In the genomic region with DNA sequence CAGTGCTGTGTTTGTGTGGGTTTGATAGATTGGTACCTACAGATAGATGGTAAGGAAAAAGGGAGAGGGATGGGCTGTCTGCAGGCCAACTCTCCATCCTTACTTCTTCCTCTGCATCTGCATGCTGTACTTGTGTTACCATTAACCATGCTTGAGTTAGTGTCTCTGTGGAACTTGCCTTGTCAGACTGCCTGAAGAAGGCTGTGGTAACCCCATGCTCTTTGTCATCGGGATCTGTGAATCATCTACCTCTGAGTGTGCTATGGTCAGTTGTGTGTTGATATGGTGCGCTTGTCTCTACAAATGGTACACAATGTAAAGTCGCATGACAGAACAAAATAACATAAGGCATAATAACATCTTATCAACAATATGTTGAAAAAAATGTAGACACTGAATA, we compare ENCODE assay signal across 14 mouse cellular contexts.
"Had no signal": no experiment of that assay in that cellular context is flagged by ENCODE, and none has a peak within 500 bp of the region (broad histone marks: within the 10 kb centered on the region; RNA-seq: fewer than 3 reads in every experiment).

No protein-coding gene starts in this region.

- H3K27ac ChIP-seq: intestine, embryonic 15.5 days; limb, embryonic 12.5 days; limb, embryonic 15.5 days; liver, embryonic 14.5 days; macrophage; midbrain, embryonic 12.5 days; midbrain, embryonic 15.5 days; neural tube, embryonic 12.5 days; neural tube, embryonic 15.5 days had no signal

- H3K4me3 ChIP-seq: intestine, embryonic 15.5 days; limb, embryonic 12.5 days; limb, embryonic 15.5 days; midbrain, embryonic 12.5 days; midbrain, embryonic 15.5 days; neural tube, embryonic 12.5 days; neural tube, embryonic 15.5 days had no signal

- H3K4me1 ChIP-seq: midbrain, embryonic 12.5 days; neural tube, embryonic 12.5 days had no signal

- DNase-seq: left cerebral cortex, postnatal 4 days; liver, postnatal 0 days; lung, embryonic 14.5 days; thymus, adult 18-20 months; thymus, postnatal 36 days had no signal
